Mouse (Mus musculus) lung, adult 2 months (tissue): ENCODE measurements around the gene Cd2ap.

Experiments
- CTCF ChIP-seq: fragments of 200-500 bp; IDR thresholded peaks from 2 replicates; pipeline ENCODE4 v1.5.1; 2011; ENCODE audit warnings: mild to moderate bottlenecking, low read length, control low read depth; ENCODE audit not compliant: insufficient read depth
- POLR2A ChIP-seq: fragments of 200-500 bp; IDR thresholded peaks from 2 replicates; pipeline ENCODE4 v1.6.1; 2011; ENCODE audit warnings: low read depth, mild to moderate bottlenecking, control low read depth, low read length, borderline replicate concordance; ENCODE audit errors: extremely low read depth

- no peak for TF ChIP-seq POLR2A
- TF ChIP-seq CTCF = no peak
Measured at GRCm38 (mm10) chr17:42870465-42870864, 6.0 kb downstream of the Cd2ap start.
